Mouse (Mus musculus): Measurements from ENCODE around the gene Akap8l. TPM values are rescaled to one million over a fixed set of nuclear protein-coding genes. Genes with fewer than 3 reads are reported as not detected.

Akap8l gene
- polyA plus RNA-seq, 1 experiment, result 114 TPM

- peak; percentile 84 for DNase-seq (ENCODE audit: low read depth)
Observed at GRCm38 (mm10) chr17:32320597-32321389, 29.6 kb downstream of the Akap8l start, which contains the start of gene Akap8. Gene Akap8, minus strand, starts transcription at chr17:32321238.

- DNase-seq (ENCODE audit: low read depth), result no peak
Observed at GRCm38 (mm10) chr17:32319950-32320349, 30.5 kb downstream of the Akap8l start.

- DNase-seq (ENCODE audit: low read depth), result no peak
Observed at GRCm38 (mm10) chr17:32317708-32318107, 32.7 kb downstream of the Akap8l start.

- no peak for DNase-seq (ENCODE audit: low read depth)
Observed at GRCm38 (mm10) chr17:32317032-32317431, 33.4 kb downstream of the Akap8l start.

- no peak for DNase-seq (ENCODE audit: low read depth)
Observed at GRCm38 (mm10) chr17:32315560-32315959, 34.8 kb downstream of the Akap8l start.

- DNase-seq (ENCODE audit: low read depth), result no peak
Observed at GRCm38 (mm10) chr17:32313892-32314291, 36.5 kb downstream of the Akap8l start.

- no peak for DNase-seq (ENCODE audit: low read depth)
Observed at GRCm38 (mm10) chr17:32312801-32313200, 37.6 kb downstream of the Akap8l start.

GRCm38 (mm10) chr17:32307963-32308362 lies 42.4 kb downstream of the Akap8l start:
- DNase-seq (ENCODE audit: low read depth), result no peak

- no peak for DNase-seq (ENCODE audit: low read depth)
Observed at GRCm38 (mm10) chr17:32298125-32298524, 52.3 kb downstream of the Akap8l start.

- DNase-seq (ENCODE audit: low read depth), result no peak
Observed at GRCm38 (mm10) chr17:32295901-32296300, 54.5 kb downstream of the Akap8l start.

- DNase-seq (ENCODE audit: low read depth), result no peak
Observed at GRCm38 (mm10) chr17:32295160-32295559, 55.2 kb downstream of the Akap8l start.

GRCm38 (mm10) chr17:32285138-32285670 lies 65.2 kb downstream of the Akap8l start:
- DNase-seq (ENCODE audit: low read depth), result no peak

GRCm38 (mm10) chr17:32284262-32285137 lies 65.9 kb downstream of the Akap8l start, which contains the start of gene Brd4:
Gene Brd4, minus strand, starts transcription at chr17:32284722.
- DNase-seq (ENCODE audit: low read depth), result no peak

GRCm38 (mm10) chr17:32283771-32284221 lies 66.6 kb downstream of the Akap8l start:
- no peak for DNase-seq (ENCODE audit: low read depth)

GRCm38 (mm10) chr17:32283341-32283740 lies 67.1 kb downstream of the Akap8l start:
- DNase-seq (ENCODE audit: low read depth), result no peak

GRCm38 (mm10) chr17:32281611-32282310 lies 68.6 kb downstream of the Akap8l start:
- no peak for DNase-seq (ENCODE audit: low read depth)

GRCm38 (mm10) chr17:32281126-32281525 lies 69.3 kb downstream of the Akap8l start:
- DNase-seq (ENCODE audit: low read depth), result no peak

GRCm38 (mm10) chr17:32280575-32280974 lies 69.8 kb downstream of the Akap8l start:
- no peak for DNase-seq (ENCODE audit: low read depth)

- DNase-seq (ENCODE audit: low read depth), result no peak
Observed at GRCm38 (mm10) chr17:32277201-32277600, 73.2 kb downstream of the Akap8l start.

- no peak for DNase-seq (ENCODE audit: low read depth)
Observed at GRCm38 (mm10) chr17:32275568-32275967, 74.8 kb downstream of the Akap8l start.

Measured in gonadal fat pad, adult 2 months (tissue).